Mouse (Mus musculus) limb, embryonic 15.5 days (tissue): ENCODE data around the gene Arhgap10. TPM values are rescaled to one million over a fixed set of nuclear protein-coding genes. Genes with fewer than 3 reads are reported as not detected.
A peak's percentile ranks its signal among the peaks of the same experiment; 100 is the strongest.

Experiments used
- ATAC-seq: fragments of 200-750 bp; cut with Nextera tagmentation; 2 replicates; pipeline ENCODE4 v1.8.0; 2017; ENCODE audit warnings: low read depth, moderate TSS enrichment; ENCODE audit not compliant: insufficient number of reproducible peaks, low FRiP score, low TSS enrichment
- H3K27ac ChIP-seq: fragments of 300-500 bp; sonication (generic); 2 replicates; pipeline ENCODE4 v1.5.1; 2015; ENCODE audit warnings: moderate library complexity, mild to moderate bottlenecking, inconsistent platforms
- H3K27me3 ChIP-seq: fragments of 300-500 bp; sonication (generic); 2 replicates; pipeline ENCODE4 v1.6.1; 2015; ENCODE audit warnings: inconsistent platforms
- H3K36me3 ChIP-seq: fragments of 300-500 bp; sonication (generic); 2 replicates; pipeline ENCODE4 v1.6.1; 2015; ENCODE audit warnings: inconsistent platforms
- H3K4me1 ChIP-seq: fragments of 300-500 bp; sonication (generic); 2 replicates; pipeline ENCODE4 v1.6.1; 2015; ENCODE audit warnings: inconsistent platforms
- H3K4me2 ChIP-seq: fragments of 300-500 bp; sonication (generic); 2 replicates; pipeline ENCODE4 v1.6.1; 2015; ENCODE audit warnings: mild to moderate bottlenecking, inconsistent platforms
- H3K4me3 ChIP-seq: fragments of 300-500 bp; sonication (generic); 2 replicates; pipeline ENCODE4 v1.5.1; 2015; ENCODE audit warnings: mild to moderate bottlenecking, inconsistent platforms
- H3K9ac ChIP-seq: fragments of 300-500 bp; sonication (generic); 2 replicates; pipeline ENCODE4 v1.6.1; 2015; ENCODE audit warnings: inconsistent platforms
- H3K9me3 ChIP-seq: fragments of 300-500 bp; sonication (generic); 2 replicates; pipeline ENCODE4 v1.6.1; 2016; ENCODE audit warnings: inconsistent platforms
- WGBS: fragments of 180-500 bp; shearing (Covaris S2); methylation state at CpG from one replicate; pipeline ENCODE4 v1.1.7; 2015; 5-methylcytosine and 5-hydroxymethylcytosine counted together
- polyA plus RNA-seq: library from polyadenylated mRNA; unstranded; fragments of >200 nt; fragmentation: Nextera tagmentation; extraction: Ambion mirVana; gene quantifications from 2 replicates; pipeline ENCODE4 v1.2.1, GENCODE M21; 2015

Gene Arhgap10
- 28.1 and 33.8 TPM in 2 replicates for polyA plus RNA-seq

GRCm38 (mm10) chr8:77517301-77518200 is at the start of gene Arhgap10:
TSS of gene Arhgap10 (minus strand) at chr8:77517953.
- H3K4me2 ChIP-seq, result peak within 1 kb of the TSS; percentile 75
- H3K27me3 ChIP-seq, result no peaks in the 10 kb centered on the region
- peaks cover 47% of the 10 kb centered on the region for H3K4me1 ChIP-seq
- under 1% methylated on average over 83 of the region's 95 CpGs for WGBS
- no peaks in the 10 kb centered on the region for H3K36me3 ChIP-seq
- peak; percentile 89 for ATAC-seq
- peak within 1 kb of the TSS; percentile 79 for H3K4me3 ChIP-seq
- no peaks in the 10 kb centered on the region for H3K9me3 ChIP-seq
- peak within 1 kb of the TSS; percentile 92 for H3K27ac ChIP-seq
- H3K9ac ChIP-seq, result peak within 1 kb of the TSS; percentile 78

- Histone ChIP-seq H3K4me3 (no peak overlapping the region), H3K27me3 (no peaks in the 10 kb centered on the region), H3K9ac (no peak overlapping the region), H3K27ac (no peak overlapping the region), H3K4me2 (no peak overlapping the region), H3K4me1 (no peaks in the 10 kb centered on the region), H3K36me3 (peaks cover 71% of the 10 kb centered on the region), H3K9me3 (no peaks in the 10 kb centered on the region)
- 91% methylated on average over 3 of the region's 3 CpGs for WGBS
- ATAC-seq, result no peak
These were observed 43.7 kb upstream of the Arhgap10 start for GRCm38 (mm10) chr8:77561441-77561840.

- peaks cover 57% of the 10 kb centered on the region for H3K36me3 ChIP-seq
- no peaks in the 10 kb centered on the region for H3K27me3 ChIP-seq
- 0 out of 2 replicates have a peak, but pooled peaks cover 3% of the 10 kb centered on the region for H3K4me1 ChIP-seq
These were observed 34.7 kb upstream of the Arhgap10 start for GRCm38 (mm10) chr8:77552491-77552890.

GRCm38 (mm10) chr8:77549881-77550580 is 32.3 kb upstream of the Arhgap10 start:
- no peak for ATAC-seq
- no peak overlapping the region for H3K27ac ChIP-seq
- H3K9me3 ChIP-seq, result no peaks in the 10 kb centered on the region
- peaks cover 34% of the 10 kb centered on the region for H3K36me3 ChIP-seq
- H3K9ac ChIP-seq, result no peak overlapping the region; the same call in 1 of the 2 replicates
- H3K4me3 ChIP-seq, result peak overlapping the region; percentile 90
- H3K4me2 ChIP-seq, result peak overlapping the region; percentile 62
- 15% methylated on average over 7 of the region's 7 CpGs for WGBS
- H3K27me3 ChIP-seq, result no peaks in the 10 kb centered on the region
- H3K4me1 ChIP-seq, result 0 out of 2 replicates have a peak, but pooled peaks cover 3% of the 10 kb centered on the region

More at GRCm38 (mm10) chr8:77552491-77552890, 34.7 kb upstream of the Arhgap10 start:
- H3K4me3 ChIP-seq, result no peak overlapping the region
- H3K4me2 ChIP-seq, result no peak overlapping the region
- H3K9me3 ChIP-seq, result no peaks in the 10 kb centered on the region
- H3K9ac ChIP-seq, result no peak overlapping the region
- WGBS, result 95% methylated on average over 3 of the region's 3 CpGs
- H3K27ac ChIP-seq, result no peak overlapping the region
- ATAC-seq, result no peak

- Histone ChIP-seq H3K9me3 (no peaks in the 10 kb centered on the region), H3K4me1 (0 out of 2 replicates have a peak, but pooled peaks cover 3% of the 10 kb centered on the region), H3K9ac (peak within 1 kb of the TSS; percentile 85), H3K27ac (peak within 1 kb of the TSS; percentile 92), H3K27me3 (no peaks in the 10 kb centered on the region), H3K36me3 (peaks cover 30% of the 10 kb centered on the region), H3K4me2 (peak within 1 kb of the TSS; percentile 62), H3K4me3 (peak within 1 kb of the TSS; percentile 90)
- whole genome bisulfite sequencing, result 2% methylated on average over 42 of the region's 42 CpGs
- ATAC-seq, result peak; percentile 92
These were observed 31.5 kb upstream of the Arhgap10 start, which contains the start of gene Prmt9 for GRCm38 (mm10) chr8:77549121-77549706. TSS of gene Prmt9 (plus strand) at chr8:77549397.

- H3K27me3 ChIP-seq, result no peaks in the 10 kb centered on the region
- H3K4me1 ChIP-seq, result no peaks in the 10 kb centered on the region
- no peak overlapping the region for H3K27ac ChIP-seq
- 86% methylated on average over 4 of the region's 4 CpGs for WGBS
- no peak overlapping the region for H3K9ac ChIP-seq
- no peaks in the 10 kb centered on the region for H3K9me3 ChIP-seq
- no peaks in the 10 kb centered on the region for H3K36me3 ChIP-seq
- no peak for ATAC-seq
- H3K4me3 ChIP-seq, result no peak overlapping the region
- no peak overlapping the region for H3K4me2 ChIP-seq
These were observed 27.9 kb upstream of the Arhgap10 start for GRCm38 (mm10) chr8:77545616-77546015.

- Histone ChIP-seq H3K9me3 (no peaks in the 10 kb centered on the region), H3K9ac (no peak overlapping the region), H3K36me3 (no peaks in the 10 kb centered on the region), H3K4me1 (no peaks in the 10 kb centered on the region), H3K4me3 (no peak overlapping the region), H3K27ac (no peak overlapping the region), H3K4me2 (no peak overlapping the region), H3K27me3 (no peaks in the 10 kb centered on the region)
- WGBS, result 75% methylated on average over 3 of the region's 3 CpGs
- ATAC-seq, result no peak
These were observed 26.7 kb upstream of the Arhgap10 start for GRCm38 (mm10) chr8:77544428-77544827.

GRCm38 (mm10) chr8:77543152-77543777 is 25.5 kb upstream of the Arhgap10 start:
- ATAC-seq, result no peak
- Histone ChIP-seq H3K9me3 (no peaks in the 10 kb centered on the region), H3K4me2 (no peak overlapping the region), H3K27ac (no peak overlapping the region), H3K4me1 (no peaks in the 10 kb centered on the region), H3K9ac (no peak overlapping the region), H3K27me3 (no peaks in the 10 kb centered on the region), H3K36me3 (no peaks in the 10 kb centered on the region), H3K4me3 (no peak overlapping the region)
- 85% methylated on average over 6 of the region's 6 CpGs for WGBS

GRCm38 (mm10) chr8:77538256-77538655 is 20.5 kb upstream of the Arhgap10 start:
- no peak overlapping the region for H3K4me3 ChIP-seq
- H3K27ac ChIP-seq, result no peak overlapping the region
- no peaks in the 10 kb centered on the region for H3K4me1 ChIP-seq
- H3K4me2 ChIP-seq, result no peak overlapping the region
- 82% methylated on average over 1 of the region's 1 CpGs for WGBS
- H3K9me3 ChIP-seq, result no peaks in the 10 kb centered on the region
- no peaks in the 10 kb centered on the region for H3K27me3 ChIP-seq
- no peaks in the 10 kb centered on the region for H3K36me3 ChIP-seq
- H3K9ac ChIP-seq, result no peak overlapping the region
- ATAC-seq, result no peak

GRCm38 (mm10) chr8:77536821-77537220 is 19.1 kb upstream of the Arhgap10 start:
- no peaks in the 10 kb centered on the region for H3K4me1 ChIP-seq
- no peak for ATAC-seq
- H3K9me3 ChIP-seq, result no peaks in the 10 kb centered on the region
- 81% methylated on average over 12 of the region's 12 CpGs for WGBS
- no peak overlapping the region for H3K4me2 ChIP-seq
- H3K36me3 ChIP-seq, result no peaks in the 10 kb centered on the region
- H3K27ac ChIP-seq, result no peak overlapping the region
- no peak overlapping the region for H3K9ac ChIP-seq
- H3K4me3 ChIP-seq, result no peak overlapping the region
- no peaks in the 10 kb centered on the region for H3K27me3 ChIP-seq

- Histone ChIP-seq H3K9ac (no peak overlapping the region), H3K36me3 (no peaks in the 10 kb centered on the region), H3K9me3 (no peaks in the 10 kb centered on the region), H3K27ac (no peak overlapping the region), H3K4me2 (no peak overlapping the region), H3K27me3 (no peaks in the 10 kb centered on the region), H3K4me3 (no peak overlapping the region), H3K4me1 (no peaks in the 10 kb centered on the region)
- no peak for ATAC-seq
- 87% methylated on average over 5 of the region's 5 CpGs for WGBS
These were observed 17.4 kb upstream of the Arhgap10 start for GRCm38 (mm10) chr8:77535026-77535595.
